Mouse (Mus musculus): ENCODE measurements around the gene Prox2. TPM values are rescaled to one million over a fixed set of nuclear protein-coding genes. Genes with fewer than 3 reads are reported as not detected.
"Not testable (repeated sequence)": the region's sequence is repeated elsewhere in the genome, so short reads cannot be mapped to it uniquely, and the experiment has no call there.

The Prox2 gene
- polyA plus RNA-seq, 1 experiment from 2014 or later, result 1.8 TPM

GRCm38 (mm10) chr12:85146881-85147280, 36.3 kb upstream of the Prox2 start:
- H3K4me3 ChIP-seq (ENCODE audit: low read length), result no peak overlapping the region
- H3K4me2 ChIP-seq (ENCODE audit: low read depth, low read length), result no peak overlapping the region
- H3K9ac ChIP-seq (ENCODE audit: low read length), result no peak overlapping the region
- no peak overlapping the region for H3K27ac ChIP-seq (ENCODE audit: low read length)
- H3K4me1 ChIP-seq (ENCODE audit: control insufficient read depth, insufficient read depth, low read length), result peaks cover 19% of the 10 kb centered on the region
- no peak for ATAC-seq (replicated peaks; ENCODE audit: extremely low read depth, insufficient read depth, low FRiP score)
- no peaks in the 10 kb centered on the region for H3K9me3 ChIP-seq (replicated peaks; ENCODE audit: control insufficient read depth, low read length)
- WGBS, result 73% methylated on average over 9 of the region's 9 CpGs
- H3K27me3 ChIP-seq (ENCODE audit: control insufficient read depth, insufficient read depth, low read length), result no peaks in the 10 kb centered on the region; the same call in 1 of the 2 replicates
- no peaks in the 10 kb centered on the region for H3K36me3 ChIP-seq (ENCODE audit: control insufficient read depth, insufficient read depth)

DNA sequence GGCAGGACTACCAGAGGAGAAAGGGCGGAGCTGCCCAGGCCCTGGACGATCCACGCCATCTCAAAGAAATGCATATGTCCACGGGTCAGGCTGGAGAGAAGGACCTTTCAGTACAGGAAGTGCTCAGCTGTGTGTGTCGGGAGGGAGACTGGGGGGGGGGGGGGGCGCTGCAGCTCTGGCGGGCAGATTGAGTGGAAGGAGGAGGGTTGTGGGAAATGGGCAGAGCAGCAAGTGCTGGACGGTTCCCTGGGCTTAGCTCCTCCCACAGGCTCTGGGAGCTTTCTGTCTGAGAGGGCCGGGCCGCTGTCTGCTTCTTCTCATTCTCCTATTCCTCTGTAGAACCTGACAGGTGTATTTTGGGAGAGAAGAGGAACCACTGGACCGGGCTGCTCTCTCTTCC, 35.8 kb upstream of the Prox2 start:
- WGBS, result 31% methylated on average over 9 of the region's 11 CpGs
- Histone ChIP-seq H3K27me3 (ENCODE audit: control insufficient read depth, insufficient read depth, low read length) (no peaks in the 10 kb centered on the region; the same call in 1 of the 2 replicates), H3K4me2 (ENCODE audit: low read depth, low read length) (no peak overlapping the region), H3K4me3 (ENCODE audit: low read length) (no peak overlapping the region), H3K9me3 (replicated peaks; ENCODE audit: control insufficient read depth, low read length) (no peaks in the 10 kb centered on the region), H3K36me3 (ENCODE audit: control insufficient read depth, insufficient read depth) (no peaks in the 10 kb centered on the region), H3K9ac (ENCODE audit: low read length) (no peak overlapping the region), H3K27ac (ENCODE audit: low read length) (no peak overlapping the region), H3K4me1 (ENCODE audit: control insufficient read depth, insufficient read depth, low read length) (peaks cover 18% of the 10 kb centered on the region)
- ATAC-seq (replicated peaks; ENCODE audit: extremely low read depth, insufficient read depth, low FRiP score), result 0 out of 2 replicates have a peak, but pooled peaks have one; percentile 12

DNA sequence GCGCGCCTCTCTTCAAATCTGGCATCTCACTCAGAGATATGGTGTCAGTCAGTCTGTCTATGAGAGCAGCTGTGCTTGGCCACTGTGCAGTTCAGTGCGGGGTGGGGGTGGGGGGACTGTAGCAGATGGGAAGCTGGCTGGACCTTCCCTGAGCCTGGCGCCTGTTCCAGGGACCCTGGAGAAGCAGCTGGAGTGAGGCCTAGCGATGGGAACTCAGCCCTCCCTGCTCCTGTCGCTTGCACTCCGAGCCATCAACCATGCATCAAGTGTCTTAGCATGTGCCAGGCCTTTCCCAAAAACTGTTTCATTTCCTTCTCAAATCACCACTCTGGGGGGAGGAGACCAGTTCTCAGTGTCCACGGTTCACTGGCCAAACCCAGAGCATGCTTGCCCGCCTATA, 35.1 kb upstream of the Prox2 start:
- Histone ChIP-seq H3K9ac (ENCODE audit: low read length) (no peak overlapping the region), H3K27me3 (ENCODE audit: control insufficient read depth, insufficient read depth, low read length) (no peaks in the 10 kb centered on the region), H3K4me2 (ENCODE audit: low read depth, low read length) (no peak overlapping the region), H3K4me3 (ENCODE audit: low read length) (no peak overlapping the region), H3K27ac (ENCODE audit: low read length) (no peak overlapping the region), H3K9me3 (replicated peaks; ENCODE audit: control insufficient read depth, low read length) (no peaks in the 10 kb centered on the region), H3K36me3 (ENCODE audit: control insufficient read depth, insufficient read depth) (no peaks in the 10 kb centered on the region), H3K4me1 (ENCODE audit: control insufficient read depth, insufficient read depth, low read length) (peaks cover 11% of the 10 kb centered on the region)
- WGBS, result 53% methylated on average over 9 of the region's 9 CpGs
- peak; percentile 50; the same call in 1 of the 2 replicates for ATAC-seq (replicated peaks; ENCODE audit: extremely low read depth, insufficient read depth, low FRiP score)

GRCm38 (mm10) chr12:85144821-85145220, 34.3 kb upstream of the Prox2 start:
- H3K4me3 ChIP-seq (ENCODE audit: low read length), result no peak overlapping the region
- 95% methylated on average over 4 of the region's 4 CpGs for WGBS
- peaks cover 12% of the 10 kb centered on the region; the same call in 1 of the 2 replicates for H3K4me1 ChIP-seq (ENCODE audit: control insufficient read depth, insufficient read depth, low read length)
- H3K36me3 ChIP-seq (ENCODE audit: control insufficient read depth, insufficient read depth), result no peaks in the 10 kb centered on the region
- ATAC-seq (replicated peaks; ENCODE audit: extremely low read depth, insufficient read depth, low FRiP score), result no peak
- H3K4me2 ChIP-seq (ENCODE audit: low read depth, low read length), result no peak overlapping the region
- 0 out of 2 replicates have a peak, but pooled peaks cover 3% of the 10 kb centered on the region for H3K27me3 ChIP-seq (ENCODE audit: control insufficient read depth, insufficient read depth, low read length)
- H3K9ac ChIP-seq (ENCODE audit: low read length), result no peak overlapping the region
- no peaks in the 10 kb centered on the region for H3K9me3 ChIP-seq (replicated peaks; ENCODE audit: control insufficient read depth, low read length)
- H3K27ac ChIP-seq (ENCODE audit: low read length), result no peak overlapping the region

GRCm38 (mm10) chr12:85144276-85144675, 33.7 kb upstream of the Prox2 start:
- H3K9me3 ChIP-seq (replicated peaks; ENCODE audit: control insufficient read depth, low read length); H3K4me2 ChIP-seq (ENCODE audit: low read depth, low read length); H3K27me3 ChIP-seq (ENCODE audit: control insufficient read depth, insufficient read depth, low read length); H3K27ac ChIP-seq (ENCODE audit: low read length); H3K4me3 ChIP-seq (ENCODE audit: low read length); ATAC-seq (replicated peaks; ENCODE audit: extremely low read depth, insufficient read depth, low FRiP score); H3K36me3 ChIP-seq (ENCODE audit: control insufficient read depth, insufficient read depth); H3K9ac ChIP-seq (ENCODE audit: low read length): not testable (repeated sequence)
- WGBS, result 70% methylated on average over 2 of the region's 2 CpGs
- H3K4me1 ChIP-seq (ENCODE audit: control insufficient read depth, insufficient read depth, low read length), result peaks cover 12% of the 10 kb centered on the region; the same call in 1 of the 2 replicates

- ATAC-seq (replicated peaks; ENCODE audit: extremely low read depth, insufficient read depth, low FRiP score), result no peak
- 0 out of 2 replicates have a peak, but pooled peaks cover 3% of the 10 kb centered on the region for H3K27me3 ChIP-seq (ENCODE audit: control insufficient read depth, insufficient read depth, low read length)
- no peak overlapping the region for H3K4me3 ChIP-seq (ENCODE audit: low read length)
- H3K9me3 ChIP-seq (replicated peaks; ENCODE audit: control insufficient read depth, low read length), result no peaks in the 10 kb centered on the region
- 20% methylated on average over 4 of the region's 4 CpGs for WGBS
- H3K27ac ChIP-seq (ENCODE audit: low read length), result no peak overlapping the region
- H3K36me3 ChIP-seq (ENCODE audit: control insufficient read depth, insufficient read depth), result no peaks in the 10 kb centered on the region
- H3K4me2 ChIP-seq (ENCODE audit: low read depth, low read length), result no peak overlapping the region
- H3K4me1 ChIP-seq (ENCODE audit: control insufficient read depth, insufficient read depth, low read length), result peaks cover 12% of the 10 kb centered on the region; the same call in 1 of the 2 replicates
- H3K9ac ChIP-seq (ENCODE audit: low read length), result no peak overlapping the region
Observed at GRCm38 (mm10) chr12:85142803-85143202, 32.2 kb upstream of the Prox2 start.

DNA sequence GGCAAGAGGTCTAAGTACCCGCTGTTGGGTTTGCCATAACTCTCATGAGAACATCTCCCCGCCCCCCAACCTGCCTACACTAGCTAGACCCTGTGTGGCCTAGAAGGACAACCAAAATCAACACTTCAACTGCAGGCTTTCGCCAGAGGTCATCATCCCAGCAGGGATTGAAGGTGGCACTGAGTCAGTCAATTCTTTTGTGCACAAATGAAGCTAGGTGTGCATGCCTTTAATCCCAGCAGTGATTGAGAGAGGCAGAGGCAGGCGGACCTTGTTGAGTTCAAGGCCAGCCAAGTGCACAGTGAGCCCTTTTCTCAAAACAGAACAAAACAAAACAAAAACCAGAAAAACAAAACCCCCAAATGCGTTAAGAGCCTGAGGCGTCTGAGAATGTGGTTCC, 30.5 kb upstream of the Prox2 start:
- no peaks in the 10 kb centered on the region for H3K36me3 ChIP-seq (ENCODE audit: control insufficient read depth, insufficient read depth)
- H3K9ac ChIP-seq (ENCODE audit: low read length), result no peak overlapping the region
- peaks cover 7% of the 10 kb centered on the region for H3K4me1 ChIP-seq (ENCODE audit: control insufficient read depth, insufficient read depth, low read length)
- H3K9me3 ChIP-seq (replicated peaks; ENCODE audit: control insufficient read depth, low read length), result no peaks in the 10 kb centered on the region
- no peak overlapping the region for H3K27ac ChIP-seq (ENCODE audit: low read length)
- no peak overlapping the region for H3K4me3 ChIP-seq (ENCODE audit: low read length)
- WGBS, result 77% methylated on average over 6 of the region's 6 CpGs
- no peak overlapping the region for H3K4me2 ChIP-seq (ENCODE audit: low read depth, low read length)
- ATAC-seq (replicated peaks; ENCODE audit: extremely low read depth, insufficient read depth, low FRiP score), result no peak
- 0 out of 2 replicates have a peak, but pooled peaks cover 3% of the 10 kb centered on the region for H3K27me3 ChIP-seq (ENCODE audit: control insufficient read depth, insufficient read depth, low read length)

- 35% methylated on average over 18 of the region's 18 CpGs for WGBS
- Histone ChIP-seq H3K4me1 (ENCODE audit: control insufficient read depth, insufficient read depth, low read length) (peaks cover 10% of the 10 kb centered on the region), H3K4me2 (ENCODE audit: low read depth, low read length) (peak overlapping the region; percentile 32; the same call in 1 of the 2 replicates), H3K27me3 (ENCODE audit: control insufficient read depth, insufficient read depth, low read length) (0 out of 2 replicates have a peak, but pooled peaks cover 3% of the 10 kb centered on the region), H3K4me3 (ENCODE audit: low read length) (no peak overlapping the region), H3K9me3 (replicated peaks; ENCODE audit: control insufficient read depth, low read length) (no peaks in the 10 kb centered on the region), H3K27ac (ENCODE audit: low read length) (no peak overlapping the region), H3K36me3 (ENCODE audit: control insufficient read depth, insufficient read depth) (no peaks in the 10 kb centered on the region; the same call in 1 of the 2 replicates), H3K9ac (ENCODE audit: low read length) (no peak overlapping the region)
- ATAC-seq (replicated peaks; ENCODE audit: extremely low read depth, insufficient read depth, low FRiP score), result no peak
Observed at GRCm38 (mm10) chr12:85140036-85140701, 29.6 kb upstream of the Prox2 start.

DNA sequence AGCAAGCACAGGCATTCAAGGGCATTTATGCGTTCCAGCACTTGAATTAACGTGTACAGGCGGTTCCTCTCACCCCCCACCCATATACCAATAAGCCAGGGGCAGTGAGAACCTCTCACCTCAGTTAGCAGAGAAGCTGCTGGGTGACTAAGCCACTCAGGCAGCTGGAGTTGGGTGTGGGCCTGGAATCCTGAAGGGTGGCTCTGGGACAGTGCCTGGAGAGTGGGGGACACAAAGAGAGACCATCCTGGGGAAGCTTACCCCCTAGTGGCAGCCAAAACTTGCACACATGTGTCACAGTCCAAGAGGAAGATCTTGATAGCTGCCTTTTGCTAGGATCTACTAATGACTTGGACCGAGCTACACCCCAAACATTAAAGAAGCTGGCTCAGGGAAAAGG, 26.1 kb upstream of the Prox2 start:
- Histone ChIP-seq H3K4me2 (ENCODE audit: low read depth, low read length) (no peak overlapping the region), H3K9ac (ENCODE audit: low read length) (no peak overlapping the region), H3K9me3 (replicated peaks; ENCODE audit: control insufficient read depth, low read length) (no peaks in the 10 kb centered on the region), H3K4me3 (ENCODE audit: low read length) (no peak overlapping the region), H3K4me1 (ENCODE audit: control insufficient read depth, insufficient read depth, low read length) (peaks cover 8% of the 10 kb centered on the region), H3K27me3 (ENCODE audit: control insufficient read depth, insufficient read depth, low read length) (0 out of 2 replicates have a peak, but pooled peaks cover 3% of the 10 kb centered on the region), H3K36me3 (ENCODE audit: control insufficient read depth, insufficient read depth) (peaks cover 18% of the 10 kb centered on the region), H3K27ac (ENCODE audit: low read length) (no peak overlapping the region)
- WGBS, result 67% methylated on average over 4 of the region's 4 CpGs
- ATAC-seq (replicated peaks; ENCODE audit: extremely low read depth, insufficient read depth, low FRiP score), result no peak

Measured in heart, embryonic 16.5 days (tissue).